Mouse (Mus musculus) neural tube, embryonic 14.5 days (tissue): Measurements from ENCODE around the gene Cdkl2. TPM values are rescaled to one million over a fixed set of nuclear protein-coding genes. Genes with fewer than 3 reads are reported as not detected.

Experiments used
- ATAC-seq: fragments of 200-750 bp; cut with Nextera tagmentation; 2 replicates; pipeline ENCODE4 v1.8.0; 2017; ENCODE audit warnings: low read depth, mild to moderate bottlenecking, moderate TSS enrichment, moderate library complexity
- H3K27ac ChIP-seq: fragments of 300-500 bp; sonication (generic); 2 replicates; pipeline ENCODE4 v1.5.1; 2014; ENCODE audit warnings: low read depth, mild to moderate bottlenecking, control low read depth, low read length, moderate library complexity, mixed read lengths
- H3K27me3 ChIP-seq: fragments of 300-500 bp; sonication (generic); 2 replicates; pipeline ENCODE4 v1.6.1; 2014; ENCODE audit warnings: low read length; ENCODE audit not compliant: control insufficient read depth, insufficient read depth
- H3K36me3 ChIP-seq: fragments of 300-500 bp; sonication (generic); 2 replicates; pipeline ENCODE4 v1.6.1; 2014; ENCODE audit warnings: low read length, mixed read lengths; ENCODE audit not compliant: control insufficient read depth, insufficient read depth
- H3K4me1 ChIP-seq: fragments of 300-500 bp; sonication (generic); 2 replicates; pipeline ENCODE4 v1.6.1; 2014; ENCODE audit warnings: low read length; ENCODE audit not compliant: control insufficient read depth, insufficient read depth
- H3K4me2 ChIP-seq: fragments of 300-500 bp; sonication (generic); 2 replicates; pipeline ENCODE4 v1.6.1; 2014; ENCODE audit warnings: mild to moderate bottlenecking, low read depth, low read length, control low read depth
- H3K4me3 ChIP-seq: fragments of 300-500 bp; sonication (generic); 2 replicates; pipeline ENCODE4 v1.5.1; 2014; ENCODE audit warnings: low read depth, low read length, control low read depth, mixed read lengths
- H3K9ac ChIP-seq: fragments of 300-500 bp; sonication (generic); replicated peaks from 2 replicates; pipeline ENCODE4 v1.6.1; 2014; ENCODE audit warnings: low read depth, mild to moderate bottlenecking, control low read depth, low read length, mixed read lengths
- H3K9me3 ChIP-seq: fragments of 300-500 bp; sonication (generic); 2 replicates; pipeline ENCODE4 v1.6.1; 2016; ENCODE audit warnings: low read length; ENCODE audit not compliant: control insufficient read depth
- WGBS: fragments of 180-500 bp; shearing (Covaris S2); extraction: QIAGEN DNeasy Blood & Tissue Kit; methylation state at CpG from one replicate; pipeline ENCODE4 v1.1.7; 2014; 5-methylcytosine and 5-hydroxymethylcytosine counted together
- polyA plus RNA-seq: library from polyadenylated mRNA; unstranded; fragments of >200 nt; fragmentation: Nextera tagmentation; extraction: Ambion mirVana; gene quantifications from 2 replicates; pipeline ENCODE4 v1.2.1, GENCODE M21; 2014

Gene Cdkl2
- 11.1 and 15.3 TPM in 2 replicates for polyA plus RNA-seq

GRCm38 (mm10) chr5:92043783-92044182, at the start of gene Cdkl2:
Gene Cdkl2, minus strand, starts transcription at chr5:92043883.
- peak within 1 kb of the TSS; percentile 95 for H3K4me2 ChIP-seq
- H3K9me3 ChIP-seq: no peaks in the 10 kb centered on the region
- no peak for ATAC-seq
- H3K27me3 ChIP-seq: no peaks in the 10 kb centered on the region
- H3K9ac ChIP-seq: peak within 1 kb of the TSS; percentile 54
- H3K4me1 ChIP-seq: no peaks in the 10 kb centered on the region
- 66% methylated on average over 4 of the region's 4 CpGs for WGBS
- no peak within 1 kb of the TSS for H3K27ac ChIP-seq
- no peaks in the 10 kb centered on the region for H3K36me3 ChIP-seq
- peak within 1 kb of the TSS; percentile 75 for H3K4me3 ChIP-seq

- no peaks in the 10 kb centered on the region for H3K9me3 ChIP-seq
- H3K4me3 ChIP-seq: no peak overlapping the region
- no peak for ATAC-seq
- WGBS: 92% methylated on average over 4 of the region's 4 CpGs
- H3K36me3 ChIP-seq: no peaks in the 10 kb centered on the region
- no peak overlapping the region for H3K4me2 ChIP-seq
- no peak overlapping the region for H3K27ac ChIP-seq
- no peak overlapping the region for H3K9ac ChIP-seq
- H3K4me1 ChIP-seq: no peaks in the 10 kb centered on the region
- no peaks in the 10 kb centered on the region for H3K27me3 ChIP-seq
Observed at GRCm38 (mm10) chr5:92087469-92087868, 43.8 kb upstream of the Cdkl2 start.

- no peak overlapping the region for H3K4me3 ChIP-seq
- no peaks in the 10 kb centered on the region for H3K9me3 ChIP-seq
- no peak overlapping the region for H3K9ac ChIP-seq
- no peaks in the 10 kb centered on the region for H3K36me3 ChIP-seq
- WGBS: 88% methylated on average over 7 of the region's 7 CpGs
- H3K27ac ChIP-seq: no peak overlapping the region
- no peak overlapping the region for H3K4me2 ChIP-seq
- H3K4me1 ChIP-seq: peaks cover 13% of the 10 kb centered on the region
- no peaks in the 10 kb centered on the region for H3K27me3 ChIP-seq
- ATAC-seq: no peak
Observed at GRCm38 (mm10) chr5:92085821-92086550, 42.3 kb upstream of the Cdkl2 start.

GRCm38 (mm10) chr5:92085246-92085645, 41.6 kb upstream of the Cdkl2 start:
- ATAC-seq: no peak
- H3K4me2 ChIP-seq: no peak overlapping the region
- no peaks in the 10 kb centered on the region for H3K27me3 ChIP-seq
- 80% methylated on average over 4 of the region's 4 CpGs for WGBS
- H3K36me3 ChIP-seq: no peaks in the 10 kb centered on the region
- no peak overlapping the region for H3K4me3 ChIP-seq
- no peak overlapping the region for H3K27ac ChIP-seq
- no peak overlapping the region for H3K9ac ChIP-seq
- H3K4me1 ChIP-seq: peaks cover 20% of the 10 kb centered on the region
- H3K9me3 ChIP-seq: no peaks in the 10 kb centered on the region

GRCm38 (mm10) chr5:92083417-92084038, 39.8 kb upstream of the Cdkl2 start, which contains the start of gene G3bp2:
Gene G3bp2, minus strand, starts transcription at chr5:92083719.
- Histone ChIP-seq H3K4me2 (peak within 1 kb of the TSS; percentile 69), H3K27me3 (no peaks in the 10 kb centered on the region), H3K4me1 (peaks cover 26% of the 10 kb centered on the region), H3K36me3 (no peaks in the 10 kb centered on the region), H3K4me3 (peak within 1 kb of the TSS; percentile 93), H3K27ac (peak within 1 kb of the TSS; percentile 99), H3K9me3 (no peaks in the 10 kb centered on the region), H3K9ac (peak within 1 kb of the TSS; percentile 95)
- peak; percentile 98 for ATAC-seq
- under 1% methylated on average over 63 of the region's 65 CpGs for WGBS

GRCm38 (mm10) chr5:92082821-92083401, 39.2 kb upstream of the Cdkl2 start:
- no peaks in the 10 kb centered on the region for H3K27me3 ChIP-seq
- no peaks in the 10 kb centered on the region for H3K36me3 ChIP-seq
- H3K9ac ChIP-seq: peak overlapping the region; percentile 95
- under 1% methylated on average over 45 of the region's 55 CpGs for WGBS
- H3K4me2 ChIP-seq: peak overlapping the region; percentile 66
- peak overlapping the region; percentile 99 for H3K27ac ChIP-seq
- peaks cover 26% of the 10 kb centered on the region for H3K4me1 ChIP-seq
- no peaks in the 10 kb centered on the region for H3K9me3 ChIP-seq
- peak overlapping the region; percentile 93 for H3K4me3 ChIP-seq
- ATAC-seq: peak; percentile 80

- H3K36me3 ChIP-seq: no peaks in the 10 kb centered on the region
- H3K9me3 ChIP-seq: no peaks in the 10 kb centered on the region
- no peak overlapping the region for H3K27ac ChIP-seq
- H3K27me3 ChIP-seq: no peaks in the 10 kb centered on the region
- 0 out of 2 replicates have a peak overlapping the region, but pooled peaks have one; percentile 4 for H3K9ac ChIP-seq
- WGBS: 76% methylated on average over 3 of the region's 3 CpGs
- H3K4me3 ChIP-seq: peak overlapping the region; percentile 93; the same call in 1 of the 2 replicates
- ATAC-seq: no peak
- H3K4me1 ChIP-seq: peaks cover 26% of the 10 kb centered on the region
- H3K4me2 ChIP-seq: peak overlapping the region; percentile 66
Observed at GRCm38 (mm10) chr5:92081326-92081725, 37.6 kb upstream of the Cdkl2 start.

GRCm38 (mm10) chr5:92080400-92080799, 36.7 kb upstream of the Cdkl2 start:
- Histone ChIP-seq H3K4me1 (peaks cover 26% of the 10 kb centered on the region), H3K9me3 (no peaks in the 10 kb centered on the region), H3K27me3 (no peaks in the 10 kb centered on the region), H3K4me3 (no peak overlapping the region), H3K4me2 (no peak overlapping the region), H3K9ac (no peak overlapping the region), H3K27ac (no peak overlapping the region), H3K36me3 (no peaks in the 10 kb centered on the region)
- ATAC-seq: no peak
- 77% methylated on average over 1 of the region's 1 CpGs for WGBS

- Histone ChIP-seq H3K9me3 (no peaks in the 10 kb centered on the region), H3K4me1 (peaks cover 26% of the 10 kb centered on the region), H3K27ac (no peak overlapping the region), H3K27me3 (no peaks in the 10 kb centered on the region), H3K4me2 (no peak overlapping the region), H3K9ac (no peak overlapping the region), H3K36me3 (no peaks in the 10 kb centered on the region), H3K4me3 (no peak overlapping the region)
- no peak for ATAC-seq
- WGBS: 82% methylated on average over 1 of the region's 1 CpGs
Observed at GRCm38 (mm10) chr5:92079304-92079703, 35.6 kb upstream of the Cdkl2 start.
